Mouse (Mus musculus): ENCODE results near the gene Ifi27. TPM values are rescaled to one million over a fixed set of nuclear protein-coding genes. Genes with fewer than 3 reads are reported as not detected.
"Not testable (repeated sequence)": the region's sequence is repeated elsewhere in the genome, so short reads cannot be mapped to it uniquely, and the experiment has no call there.

Ifi27 gene
- polyA plus RNA-seq, 1 experiment = 99.0 TPM

DNA sequence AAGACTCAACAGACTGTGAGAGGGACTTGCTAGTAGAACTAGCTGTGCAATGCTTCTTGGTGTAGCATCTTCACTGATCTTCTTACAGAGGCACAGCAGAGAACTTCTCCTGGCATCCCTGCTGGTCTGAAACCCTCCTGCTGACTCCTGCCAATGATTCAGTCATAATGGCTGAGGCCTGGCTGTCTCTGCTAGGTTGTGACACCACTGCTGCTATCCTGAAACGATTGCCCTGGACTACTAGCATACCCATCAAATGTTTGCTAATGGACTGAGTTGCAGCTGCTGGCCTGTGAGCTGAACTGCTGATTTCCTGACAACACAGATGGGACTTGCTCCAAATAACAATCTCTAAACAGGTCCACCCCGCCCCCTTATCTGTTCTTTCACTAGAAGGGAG, 40.5 kb downstream of the Ifi27 start:
- H3K27ac ChIP-seq (ENCODE audit: insufficient read depth, low read length) = no peak overlapping the region
- DNase-seq = no peak
- no peak for TF ChIP-seq POLR2A (IDR thresholded peaks at IDR 0.05; ENCODE audit: borderline replicate concordance, insufficient read depth, low read length)
- no peak for TF ChIP-seq CTCF (IDR thresholded peaks at IDR 0.05; ENCODE audit: borderline replicate concordance, insufficient read depth, low read depth, low read length)
- no peaks in the 10 kb centered on the region for H3K4me1 ChIP-seq (ENCODE audit: control insufficient read depth, insufficient read depth, low read length)
- no peaks in the 10 kb centered on the region for H3K27me3 ChIP-seq (ENCODE audit: control insufficient read depth, insufficient read depth, low read length)
- 43% methylated on average over 2 of the region's 2 CpGs for WGBS
- no peak overlapping the region for H3K4me3 ChIP-seq (replicated peaks; ENCODE audit: insufficient read depth, low read depth, low read length)

DNA sequence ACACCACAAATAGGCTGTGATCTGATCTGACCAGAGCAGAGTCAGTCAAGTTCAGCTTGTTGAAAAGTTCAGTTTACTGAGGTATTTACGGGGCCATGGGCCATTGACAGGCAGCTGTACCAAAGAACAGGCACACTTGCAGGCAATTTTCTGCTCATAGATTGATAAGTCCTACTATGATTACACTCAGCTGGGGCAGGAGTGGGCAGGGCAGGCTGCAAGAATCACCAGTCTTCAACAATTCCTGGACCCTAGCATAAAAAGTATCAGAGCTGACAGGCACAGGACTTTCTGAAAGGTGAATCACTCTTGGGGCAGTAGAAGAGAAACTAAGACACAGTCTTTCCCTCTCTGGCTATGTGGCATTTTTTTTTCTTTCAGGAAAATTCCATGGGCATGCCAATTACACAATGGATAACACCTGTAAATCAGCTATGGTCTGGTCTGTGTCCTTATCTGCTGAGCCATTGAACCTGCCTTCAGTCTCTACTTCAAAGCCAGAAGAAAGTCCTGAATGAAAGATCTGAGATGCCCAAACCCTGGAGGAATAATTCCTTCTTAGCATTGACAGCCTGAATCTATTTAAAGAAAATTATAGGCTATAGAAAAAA, 42.9 kb downstream of the Ifi27 start:
- Histone ChIP-seq H3K4me1 (ENCODE audit: control insufficient read depth, insufficient read depth, low read length) (no peaks in the 10 kb centered on the region), H3K4me3 (replicated peaks; ENCODE audit: insufficient read depth, low read depth, low read length) (no peak overlapping the region), H3K27ac (ENCODE audit: insufficient read depth, low read length) (no peak overlapping the region), H3K27me3 (ENCODE audit: control insufficient read depth, insufficient read depth, low read length) (no peaks in the 10 kb centered on the region)
- WGBS = 89% methylated on average over 1 of the region's 1 CpGs
- no peak for DNase-seq
- TF ChIP-seq CTCF (IDR thresholded peaks at IDR 0.05; ENCODE audit: borderline replicate concordance, insufficient read depth, low read depth, low read length) = no peak
- TF ChIP-seq POLR2A (IDR thresholded peaks at IDR 0.05; ENCODE audit: borderline replicate concordance, insufficient read depth, low read length) = no peak

DNA sequence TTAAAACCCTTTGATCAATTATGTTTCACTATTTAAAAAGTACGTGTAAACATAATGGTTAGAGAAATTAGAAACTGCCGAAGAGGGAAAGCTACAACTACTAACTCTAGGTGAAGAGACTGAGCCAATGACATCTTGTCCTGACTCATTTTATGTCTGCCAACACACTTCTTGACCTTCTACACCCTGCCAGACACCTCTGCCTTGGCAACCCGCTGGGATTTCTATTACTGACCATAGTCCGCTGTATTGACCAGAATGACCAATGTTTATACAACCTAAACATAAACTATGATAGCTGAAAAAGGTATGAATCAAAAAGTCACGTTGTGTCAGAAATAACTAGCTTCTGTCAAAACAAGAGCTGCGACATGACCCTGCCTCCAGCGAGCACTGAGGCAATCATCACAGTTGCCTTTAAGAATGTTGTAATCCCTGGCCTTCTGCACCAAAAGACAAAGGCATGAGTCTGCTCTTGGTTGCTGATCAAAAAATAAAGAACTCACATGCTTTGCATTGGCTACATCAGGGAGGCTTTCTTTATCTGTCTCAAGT, 43.5 kb downstream of the Ifi27 start:
- Histone ChIP-seq H3K27ac (ENCODE audit: insufficient read depth, low read length) (no peak overlapping the region), H3K4me1 (ENCODE audit: control insufficient read depth, insufficient read depth, low read length) (no peaks in the 10 kb centered on the region), H3K27me3 (ENCODE audit: control insufficient read depth, insufficient read depth, low read length) (no peaks in the 10 kb centered on the region), H3K4me3 (replicated peaks; ENCODE audit: insufficient read depth, low read depth, low read length) (no peak overlapping the region)
- TF ChIP-seq POLR2A (IDR thresholded peaks at IDR 0.05; ENCODE audit: borderline replicate concordance, insufficient read depth, low read length) (no peak), CTCF (IDR thresholded peaks at IDR 0.05; ENCODE audit: borderline replicate concordance, insufficient read depth, low read depth, low read length) (no peak)
- DNase-seq = no peak
- WGBS = 77% methylated on average over 7 of the region's 7 CpGs

DNA sequence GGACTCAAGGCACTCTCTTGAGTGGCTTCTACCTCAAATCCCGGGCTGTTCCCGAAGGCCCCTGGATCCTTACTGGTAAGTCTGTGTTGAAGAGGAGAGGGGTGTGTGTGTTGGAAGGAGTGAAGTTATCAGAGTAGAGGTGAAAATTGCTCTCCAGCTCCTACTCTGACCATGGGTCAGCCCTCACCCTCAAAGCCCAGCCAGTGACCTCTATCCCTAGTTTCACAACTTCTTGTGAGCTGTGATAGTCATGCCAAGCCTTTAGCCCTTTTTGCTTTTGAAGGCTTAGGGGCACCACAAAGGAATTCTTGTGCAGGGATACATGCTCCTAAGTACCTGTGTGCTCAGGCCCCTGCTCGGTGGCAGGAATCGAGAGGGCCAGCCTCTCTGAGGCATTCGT, 47.7 kb downstream of the Ifi27 start:
- Histone ChIP-seq H3K4me3 (replicated peaks; ENCODE audit: insufficient read depth, low read depth, low read length) (no peak overlapping the region), H3K27ac (ENCODE audit: insufficient read depth, low read length) (no peak overlapping the region), H3K4me1 (ENCODE audit: control insufficient read depth, insufficient read depth, low read length) (peaks cover 9% of the 10 kb centered on the region), H3K27me3 (ENCODE audit: control insufficient read depth, insufficient read depth, low read length) (no peaks in the 10 kb centered on the region)
- 77% methylated on average over 5 of the region's 5 CpGs for WGBS
- no peak for DNase-seq
- TF ChIP-seq CTCF (IDR thresholded peaks at IDR 0.05; ENCODE audit: borderline replicate concordance, insufficient read depth, low read depth, low read length) (no peak), POLR2A (IDR thresholded peaks at IDR 0.05; ENCODE audit: borderline replicate concordance, insufficient read depth, low read length) (no peak)

DNA sequence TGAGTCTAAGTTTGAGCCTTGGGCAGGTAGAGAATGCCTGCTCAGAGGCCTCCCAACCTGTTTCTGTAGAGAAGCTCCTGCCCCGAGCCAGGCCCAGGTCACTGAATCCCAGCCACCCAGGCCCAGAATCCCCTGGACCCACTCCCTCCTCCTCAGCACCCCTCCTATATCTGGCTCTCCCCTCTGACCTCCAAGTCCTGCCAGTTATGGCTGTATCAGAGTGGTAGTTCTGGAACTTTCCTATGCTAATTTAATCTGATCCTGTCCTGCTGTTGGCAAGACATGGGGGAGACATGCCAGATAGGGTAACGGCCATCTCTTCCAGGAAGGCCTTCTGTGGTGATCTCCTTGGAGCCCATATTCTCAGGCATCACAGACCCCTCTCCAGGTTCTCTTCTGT, 48.8 kb downstream of the Ifi27 start:
- WGBS = 83% methylated on average over 2 of the region's 2 CpGs
- peaks cover 9% of the 10 kb centered on the region for H3K4me1 ChIP-seq (ENCODE audit: control insufficient read depth, insufficient read depth, low read length)
- H3K27ac ChIP-seq (ENCODE audit: insufficient read depth, low read length) = no peak overlapping the region
- no peak overlapping the region for H3K4me3 ChIP-seq (replicated peaks; ENCODE audit: insufficient read depth, low read depth, low read length)
- no peak for DNase-seq
- TF ChIP-seq CTCF (IDR thresholded peaks at IDR 0.05; ENCODE audit: borderline replicate concordance, insufficient read depth, low read depth, low read length) (no peak), POLR2A (IDR thresholded peaks at IDR 0.05; ENCODE audit: borderline replicate concordance, insufficient read depth, low read length) (no peak)
- no peaks in the 10 kb centered on the region for H3K27me3 ChIP-seq (ENCODE audit: control insufficient read depth, insufficient read depth, low read length)

DNA sequence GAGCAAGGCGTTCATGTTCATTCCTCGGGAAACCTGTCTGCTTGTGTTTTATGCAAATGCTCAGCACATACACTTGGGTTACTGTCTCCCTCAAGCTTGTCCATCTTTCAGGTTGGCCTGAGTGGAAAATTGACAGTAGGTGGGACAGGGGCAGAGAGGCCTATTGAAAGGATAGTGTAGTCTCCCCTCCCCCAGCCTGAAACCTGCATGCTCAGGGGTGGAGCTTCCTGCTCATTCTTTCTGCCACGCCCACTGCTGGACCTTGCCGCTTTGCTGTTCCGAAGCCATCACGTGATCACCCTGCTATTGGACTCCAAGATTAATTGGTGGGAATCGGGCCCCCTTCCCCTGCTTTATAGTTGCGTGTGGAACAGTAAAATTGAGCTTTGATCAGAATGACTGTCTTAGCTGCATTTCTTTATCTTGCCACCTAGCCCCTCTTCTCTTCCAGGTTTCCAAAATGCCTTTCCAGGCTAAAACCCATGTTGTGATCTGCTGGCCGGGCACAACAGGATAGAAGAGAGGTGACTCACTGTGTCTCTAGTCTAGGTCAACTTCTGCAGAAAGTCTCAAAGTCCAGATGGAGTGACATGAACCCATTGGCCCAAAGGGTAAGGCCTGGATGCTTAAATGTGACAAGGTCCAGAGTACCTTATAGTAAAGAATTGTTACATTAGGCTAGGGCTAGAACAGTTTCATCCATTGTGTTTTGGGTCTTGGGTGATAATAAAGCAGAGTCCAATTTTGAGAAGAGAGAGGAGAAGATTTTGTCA, 50.4 kb downstream of the Ifi27 start:
- H3K27ac ChIP-seq (ENCODE audit: insufficient read depth, low read length); H3K4me1 ChIP-seq (ENCODE audit: control insufficient read depth, insufficient read depth, low read length); H3K27me3 ChIP-seq (ENCODE audit: control insufficient read depth, insufficient read depth, low read length); H3K4me3 ChIP-seq (replicated peaks; ENCODE audit: insufficient read depth, low read depth, low read length); DNase-seq: not testable (repeated sequence)
- 85% methylated on average over 9 of the region's 9 CpGs for WGBS

DNA sequence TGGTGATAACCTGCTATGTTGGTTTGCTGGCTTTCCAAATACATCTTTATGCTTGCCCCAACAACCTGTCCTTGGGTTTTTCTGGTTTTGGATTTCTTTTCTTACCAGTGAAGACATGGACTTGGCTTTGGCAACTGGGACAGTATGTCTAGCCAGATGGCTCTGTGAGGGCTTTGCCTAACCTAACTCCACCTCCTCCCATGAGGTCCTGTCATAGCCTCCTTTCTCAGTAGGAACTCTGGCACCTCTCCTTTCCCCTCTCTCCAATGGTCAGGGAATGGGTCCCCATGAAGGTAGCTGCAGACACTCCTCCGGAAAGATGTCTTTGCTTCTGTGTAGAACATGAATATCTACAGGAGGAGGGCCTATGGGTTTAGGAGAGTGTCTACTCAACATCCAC, 52.7 kb downstream of the Ifi27 start:
- TF ChIP-seq CTCF (IDR thresholded peaks at IDR 0.05; ENCODE audit: borderline replicate concordance, insufficient read depth, low read depth, low read length) = no peak
- TF ChIP-seq POLR2A (IDR thresholded peaks at IDR 0.05; ENCODE audit: borderline replicate concordance, insufficient read depth, low read length) = no peak
- peak; percentile 62 to 84 for DNase-seq
- Histone ChIP-seq H3K4me3 (replicated peaks; ENCODE audit: insufficient read depth, low read depth, low read length) (no peak overlapping the region), H3K27me3 (ENCODE audit: control insufficient read depth, insufficient read depth, low read length) (no peaks in the 10 kb centered on the region), H3K4me1 (ENCODE audit: control insufficient read depth, insufficient read depth, low read length) (peaks cover 9% of the 10 kb centered on the region), H3K27ac (ENCODE audit: insufficient read depth, low read length) (no peak overlapping the region)
- WGBS = 19% methylated on average over 1 of the region's 1 CpGs

DNA sequence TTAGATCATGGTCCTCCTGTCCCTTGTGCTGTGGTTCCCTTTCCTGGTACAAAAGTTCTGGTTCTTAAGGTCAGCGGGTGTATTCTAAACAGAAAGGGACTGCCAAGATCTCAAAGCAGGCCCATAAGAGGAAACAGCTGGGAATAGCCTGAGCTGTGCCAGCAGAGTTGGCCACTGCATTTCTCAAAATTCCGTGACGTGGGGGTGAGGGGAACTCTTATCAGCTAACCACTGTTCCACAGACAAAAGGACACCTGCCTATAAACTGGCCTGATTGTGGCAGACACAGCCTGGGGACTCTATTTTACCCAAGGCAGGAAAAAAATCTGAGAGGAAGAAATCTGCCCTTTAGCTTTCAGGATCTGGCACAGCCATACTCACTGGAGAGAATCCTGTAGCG, 53.3 kb downstream of the Ifi27 start:
- 49% methylated on average over 4 of the region's 4 CpGs for WGBS
- TF ChIP-seq POLR2A (IDR thresholded peaks at IDR 0.05; ENCODE audit: borderline replicate concordance, insufficient read depth, low read length) (no peak), CTCF (IDR thresholded peaks at IDR 0.05; ENCODE audit: borderline replicate concordance, insufficient read depth, low read depth, low read length) (no peak)
- no peak overlapping the region for H3K4me3 ChIP-seq (replicated peaks; ENCODE audit: insufficient read depth, low read depth, low read length)
- H3K27ac ChIP-seq (ENCODE audit: insufficient read depth, low read length) = no peak overlapping the region
- peaks cover 9% of the 10 kb centered on the region for H3K4me1 ChIP-seq (ENCODE audit: control insufficient read depth, insufficient read depth, low read length)
- no peaks in the 10 kb centered on the region for H3K27me3 ChIP-seq (ENCODE audit: control insufficient read depth, insufficient read depth, low read length)
- DNase-seq = no peak

Data from cerebellum, adult 2 months (tissue).